Mouse (Mus musculus): ENCODE results near the gene Kcnip4.

GRCm38 (mm10) chr5:49356381-49356780, 168.3 kb downstream of the Kcnip4 start:
- TF ChIP-seq MXI1 (IDR thresholded peaks at IDR 0.05; ENCODE audit: low read depth, low read length) (no peak), CTCF (IDR thresholded peaks at IDR 0.05 in 2 of 3, conservative IDR thresholded peaks at IDR 0.05 in 1 of 3; ENCODE audit: control insufficient read depth in 1 of 3, insufficient read depth in 1 of 3, low read depth in 2 of 3, low read length in 3 of 3, poor library complexity in 1 of 3, severe bottlenecking in 1 of 3) (no peak)

Measured in MEL (cell line).